Mouse (Mus musculus): ENCODE measurements around the gene Nlgn3. TPM values are rescaled to one million over a fixed set of nuclear protein-coding genes. Genes with fewer than 3 reads are reported as not detected.

Nlgn3 gene
- not detected for polyA plus RNA-seq (2017; shearing (Covaris generic))

DNA sequence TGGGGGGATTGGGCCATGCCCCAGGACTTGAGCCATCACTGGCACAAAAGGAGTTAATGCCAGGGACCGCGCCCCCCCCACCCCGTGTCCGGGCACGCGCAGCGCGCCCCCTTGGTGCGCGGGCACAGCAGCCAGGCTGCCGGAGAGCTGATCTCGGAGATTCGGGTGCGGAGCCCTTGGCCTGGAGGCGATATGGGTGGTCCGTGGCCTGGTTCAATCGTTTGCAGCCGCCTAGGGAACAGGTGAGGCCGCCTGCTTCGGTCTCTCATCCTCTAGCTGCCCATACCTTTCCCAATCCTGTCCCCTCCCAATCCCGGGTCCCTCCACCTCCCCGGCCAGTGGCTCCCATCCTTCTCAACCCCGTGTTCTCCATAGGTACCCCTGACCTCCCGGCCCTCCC, at the start of gene Nlgn3:
Gene Nlgn3 (plus strand): TSS at position 114 of the 400 bp plus-strand sequence.

DNA sequence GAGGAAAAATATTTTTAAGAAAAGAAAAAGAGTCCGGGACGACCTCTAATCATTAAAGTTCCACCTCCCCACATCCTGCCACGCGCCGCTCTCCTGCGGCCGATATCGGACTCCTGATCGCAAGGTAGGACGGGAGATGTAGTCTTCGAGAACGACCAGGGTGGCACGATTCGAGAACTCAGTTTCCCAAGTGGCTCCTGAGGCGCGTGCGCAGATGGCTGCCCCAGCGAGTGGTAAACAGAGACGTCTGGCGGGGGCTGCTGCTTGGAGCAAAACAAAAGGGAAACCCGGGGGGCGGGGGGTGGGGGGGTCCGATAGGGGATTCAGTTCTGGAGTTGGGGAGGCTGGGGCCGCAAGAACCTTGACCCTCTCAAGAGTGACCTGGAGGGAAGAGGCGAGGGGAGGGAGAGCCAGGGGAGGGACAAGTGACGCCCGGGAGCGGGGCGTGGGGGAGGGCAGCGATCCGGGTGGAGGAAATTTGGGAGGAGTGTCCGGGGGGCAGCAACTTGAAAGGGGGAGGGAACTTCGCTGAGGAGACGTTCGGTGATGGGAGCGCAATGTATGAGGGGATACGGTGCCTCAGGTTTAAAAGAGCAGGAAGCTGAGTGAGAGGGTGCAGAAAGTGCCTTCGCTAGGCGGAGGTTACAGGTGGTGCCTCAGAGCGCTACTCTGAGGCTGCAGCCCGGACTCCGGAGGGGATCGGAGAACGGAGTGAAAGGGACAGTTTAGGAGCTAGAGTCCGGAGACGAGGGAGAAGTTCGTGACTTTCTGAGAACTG, 44.8 kb upstream of the Nlgn3 start, which contains the start of gene Foxo4:
Gene Foxo4 (plus strand): TSS at position 577 of the 778 bp plus-strand sequence.

DNA sequence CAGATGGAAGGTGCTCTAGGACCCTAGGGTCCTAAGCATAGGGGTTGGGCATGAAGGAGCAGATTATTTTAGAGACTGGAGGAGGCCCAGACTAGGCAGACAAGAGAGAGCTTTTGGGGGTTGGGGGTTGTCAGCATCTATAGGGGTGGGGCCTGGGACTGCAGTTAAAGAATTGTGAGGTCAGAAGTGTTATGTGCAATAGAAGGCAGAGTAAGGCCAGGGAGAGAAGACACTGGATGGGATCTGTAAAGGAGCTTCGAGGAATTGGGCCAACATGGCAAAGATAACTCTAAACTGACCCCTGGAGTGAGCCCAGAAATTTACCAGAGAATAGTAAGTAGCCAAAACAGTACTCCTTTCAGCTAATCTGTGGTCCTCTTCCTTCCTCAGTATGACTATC, 35.1 kb upstream of the Nlgn3 start, which contains the start of gene Gm614:
Gene Gm614 (minus strand): TSS at position 101 of the 400 bp plus-strand sequence.

DNA sequence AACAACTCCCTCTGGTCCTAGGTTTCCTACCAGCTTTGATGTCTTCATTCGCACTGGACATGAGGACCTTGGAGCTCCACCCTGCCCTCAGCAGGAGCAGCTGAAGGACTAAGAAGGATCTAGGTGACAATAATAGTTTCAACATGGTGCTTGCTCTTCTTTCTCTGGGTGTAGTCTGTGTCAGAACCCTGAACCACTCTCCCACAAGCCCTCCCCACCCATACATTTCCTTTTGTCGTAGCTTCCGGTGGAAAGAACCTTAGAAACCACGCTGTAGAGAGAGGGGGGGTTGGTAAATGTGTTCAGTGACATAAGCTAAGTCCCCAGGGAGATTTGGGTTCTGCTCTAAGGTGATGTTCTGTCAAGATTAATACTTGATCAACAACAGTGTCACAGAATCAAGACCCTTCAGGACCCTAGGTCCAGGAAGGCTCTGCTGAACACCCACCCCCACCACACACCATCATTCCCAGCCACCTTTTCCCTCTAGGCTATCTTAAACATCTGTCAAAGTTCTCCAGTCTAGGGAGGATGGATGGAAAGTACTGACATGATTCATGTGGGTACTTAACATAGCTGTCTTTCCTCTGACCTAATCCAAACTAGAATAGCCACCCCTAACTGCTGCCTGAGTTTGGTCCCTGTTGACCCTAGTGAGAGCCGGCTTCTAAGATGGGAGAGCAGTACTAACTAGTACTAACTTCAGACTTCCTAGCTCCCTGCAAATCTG, 30.8 kb upstream of the Nlgn3 start, which contains the start of gene Il2rg:
Gene Il2rg (minus strand): TSS at position 231 of the 730 bp plus-strand sequence.

DNA sequence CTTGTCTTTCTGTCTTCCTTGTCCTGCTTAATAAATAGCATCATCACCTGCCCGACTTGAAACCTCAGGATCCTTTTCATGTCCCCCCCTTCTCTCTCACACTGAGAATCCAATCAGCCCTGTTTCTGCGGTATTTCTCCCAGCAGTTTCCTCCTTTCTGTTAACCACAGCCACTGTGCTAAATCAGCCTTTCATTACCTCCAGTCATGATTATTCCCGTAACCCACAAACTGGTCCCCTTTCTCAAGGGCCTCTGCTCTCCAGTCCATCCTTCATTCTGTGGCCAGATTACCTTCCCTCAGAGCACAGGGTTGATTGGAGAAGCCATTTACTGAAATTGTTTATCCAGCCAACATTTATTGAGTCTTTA, 30.2 kb upstream of the Nlgn3 start, which contains the start of gene Gm20489:
Gene Gm20489 (minus strand): TSS at position 269 of the 370 bp plus-strand sequence.

DNA sequence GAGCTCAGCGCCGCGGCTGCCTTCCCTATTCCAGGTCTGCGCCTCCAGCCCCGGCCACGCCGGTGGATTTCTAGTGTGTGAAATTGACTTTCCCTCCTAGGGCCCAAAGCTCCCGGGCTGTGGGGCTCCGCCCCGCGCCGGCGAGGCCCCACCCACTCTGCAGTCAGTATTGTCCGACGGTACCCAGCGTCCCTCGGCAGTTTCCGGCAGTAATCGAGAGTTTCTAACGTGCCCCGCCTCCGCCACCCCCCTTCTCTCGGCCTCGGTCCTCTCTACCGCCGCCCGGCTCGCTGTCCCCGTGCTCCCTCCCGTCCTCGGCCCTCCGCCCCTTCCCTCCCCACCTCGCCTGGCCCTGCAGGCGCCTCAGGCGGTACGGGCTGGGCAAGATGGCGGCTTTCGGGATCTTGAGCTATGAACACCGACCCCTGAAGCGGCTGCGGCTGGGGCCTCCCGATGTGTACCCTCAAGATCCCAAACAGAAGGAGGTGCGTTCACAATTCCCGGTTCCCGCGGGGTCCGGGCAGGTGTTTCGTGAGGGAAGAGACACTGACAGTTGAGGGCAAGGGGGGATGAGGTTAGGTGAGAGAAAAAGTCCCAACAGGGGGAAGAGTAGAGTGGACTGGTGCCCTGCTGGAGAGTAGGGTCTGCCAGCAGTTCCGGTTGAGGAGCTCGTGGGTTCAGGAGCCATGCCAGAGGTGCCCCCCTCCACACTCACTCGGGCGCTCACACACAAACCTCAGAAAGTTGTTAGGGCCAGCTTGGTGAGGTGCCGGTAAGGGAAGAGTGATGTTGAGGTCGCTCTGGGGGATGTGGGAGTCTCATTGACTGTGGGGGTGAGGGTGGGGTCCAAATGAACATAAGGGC, 24.9 kb upstream of the Nlgn3 start, which contains the start of gene Med12:
Gene Med12 (plus strand): TSS at position 156 of the 864 bp plus-strand sequence.

Other genes with a start within 250 kb of the Nlgn3 start
- gene Tex11, start 239.5 kb upstream of the Nlgn3 start, polyA plus RNA-seq (2017; shearing (Covaris generic)) = not detected
- 1.0 TPM for gene Slc7a3, start 213.1 kb upstream of the Nlgn3 start, polyA plus RNA-seq (2017; shearing (Covaris generic))
- 51.6 TPM for gene Snx12, start 76.6 kb upstream of the Nlgn3 start, polyA plus RNA-seq (2017; shearing (Covaris generic))
- gene Foxo4, start 44.6 kb upstream of the Nlgn3 start, polyA plus RNA-seq (2017; shearing (Covaris generic)) = 1.6 TPM
- gene Gm614, start 35.2 kb upstream of the Nlgn3 start, polyA plus RNA-seq (2017; shearing (Covaris generic)) = 3.7 TPM
- 1,832 TPM for gene Il2rg, start 30.9 kb upstream of the Nlgn3 start, polyA plus RNA-seq (2017; shearing (Covaris generic))
- not detected for gene Gm20489, start 30.1 kb upstream of the Nlgn3 start, polyA plus RNA-seq (2017; shearing (Covaris generic))
- gene Med12, start 25.1 kb upstream of the Nlgn3 start, polyA plus RNA-seq (2017; shearing (Covaris generic)) = 66.4 TPM
- gene Gjb1, start 77.2 kb downstream of the Nlgn3 start, polyA plus RNA-seq (2017; shearing (Covaris generic)) = not detected
- 10.3 TPM for gene Zmym3, start 121.7 kb downstream of the Nlgn3 start, polyA plus RNA-seq (2017; shearing (Covaris generic))
- gene Nono, start 130.2 kb downstream of the Nlgn3 start, polyA plus RNA-seq (2017; shearing (Covaris generic)) = 227 TPM
- not detected for gene Itgb1bp2, start 149.9 kb downstream of the Nlgn3 start, polyA plus RNA-seq (2017; shearing (Covaris generic))
- 17.8 TPM for gene Taf1, start 233.6 kb downstream of the Nlgn3 start, polyA plus RNA-seq (2017; shearing (Covaris generic))

Measured in effector memory CD4-positive, alpha-beta T cell, adult 7 months (primary cell).